ENCODE assay signal across 10 mouse cellular contexts in genomic region chr4:125534449-125534848, GRCm38 (mm10). TPM values are rescaled to one million over a fixed set of nuclear protein-coding genes. Genes with fewer than 3 reads are reported as not detected.
DNase-seq lines count a peak whose midpoint lies in the region; ATAC-seq and TF ChIP-seq lines count a peak whose summit lies in the region.
"Had no signal": no experiment of that assay in that cellular context is flagged by ENCODE, and none has a peak within 500 bp of the region (broad histone marks: within the 10 kb centered on the region; RNA-seq: fewer than 3 reads in every experiment).

No protein-coding gene starts in this region.

- TF ChIP-seq CTCF in brain, embryonic 14.5 days (IDR thresholded peaks at IDR 0.05; ENCODE audit: borderline replicate concordance, extremely low read depth, insufficient read depth, insufficient read length): no peak

- peaks cover 51% of the 10 kb centered on the region for H3K4me1 ChIP-seq in forebrain, embryonic 13.5 days
- peaks cover 21% of the 10 kb centered on the region for H3K4me1 ChIP-seq in midbrain, embryonic 11.5 days (ENCODE audit: control insufficient read depth, insufficient read depth, low read length)
- no peaks in the 10 kb centered on the region for H3K4me1 ChIP-seq in liver, embryonic 12.5 days

- H3K27me3 ChIP-seq in forebrain, embryonic 13.5 days: peaks cover 51% of the 10 kb centered on the region
- H3K27me3 ChIP-seq in midbrain, embryonic 11.5 days (ENCODE audit: control insufficient read depth, insufficient read depth, low read length): peaks cover 8% of the 10 kb centered on the region; the same call in 1 of the 2 replicates
- H3K27me3 ChIP-seq in liver, embryonic 12.5 days (replicated peaks): peaks cover 44% of the 10 kb centered on the region

- peak overlapping the region; percentile 34 for H3K4me2 ChIP-seq in forebrain, embryonic 13.5 days
- H3K4me2 ChIP-seq in midbrain, embryonic 11.5 days: no peak overlapping the region
- H3K4me2 ChIP-seq in liver, embryonic 12.5 days: no peak overlapping the region
- H3K4me2 ChIP-seq: limb, embryonic 13.5 days had no signal

- TF ChIP-seq POLR2A in brain, embryonic 14.5 days (IDR thresholded peaks at IDR 0.05; ENCODE audit: borderline replicate concordance, extremely low read depth, insufficient read depth, insufficient read length, poor library complexity, severe bottlenecking): no peak

- DNase-seq in ES-CJ7 (ENCODE audit: low read depth, low spot score): peak; percentile 98
- DNase-seq in brain, embryonic 14.5 days (ENCODE audit: low read depth): peak; percentile 72
- peak; percentile 89 for DNase-seq in midbrain, embryonic 11.5 days (ENCODE audit: low spot score, missing footprints)
- DNase-seq in heart, adult 8-10 months (ENCODE audit: low spot score): no peak
- DNase-seq in gastrocnemius, postnatal 4 days (ENCODE audit: low spot score in 2 of 2): no peak
- DNase-seq in layer of hippocampus, adult 18-20 months (ENCODE audit: low spot score in 2 of 2): no peak

- no peaks in the 10 kb centered on the region for H3K9me3 ChIP-seq in forebrain, embryonic 13.5 days (replicated peaks)
- H3K9me3 ChIP-seq in midbrain, embryonic 11.5 days (ENCODE audit: control insufficient read depth, low read length): no peaks in the 10 kb centered on the region
- no peaks in the 10 kb centered on the region for H3K9me3 ChIP-seq in liver, embryonic 12.5 days (replicated peaks)

- peak overlapping the region; percentile 84 for H3K27ac ChIP-seq in forebrain, embryonic 13.5 days
- H3K27ac ChIP-seq in midbrain, embryonic 11.5 days (ENCODE audit: low read depth, low read length): 0 out of 2 replicates have a peak overlapping the region, but pooled peaks have one; percentile 35
- H3K27ac ChIP-seq in liver, embryonic 12.5 days: no peak overlapping the region
- H3K27ac ChIP-seq: limb, embryonic 13.5 days had no signal

- no peaks in the 10 kb centered on the region for H3K36me3 ChIP-seq in forebrain, embryonic 13.5 days (ENCODE audit: poor library complexity, severe bottlenecking)
- no peaks in the 10 kb centered on the region for H3K36me3 ChIP-seq in midbrain, embryonic 11.5 days (ENCODE audit: control insufficient read depth, insufficient read depth, low read length)
- no peaks in the 10 kb centered on the region for H3K36me3 ChIP-seq in liver, embryonic 12.5 days
- H3K36me3 ChIP-seq: limb, embryonic 13.5 days had no signal

- H3K4me3 ChIP-seq in forebrain, embryonic 13.5 days: no peak overlapping the region
- H3K4me3 ChIP-seq in midbrain, embryonic 11.5 days (ENCODE audit: low read depth, low read length): no peak overlapping the region
- H3K4me3 ChIP-seq in liver, embryonic 12.5 days: no peak overlapping the region
- H3K4me3 ChIP-seq: limb, embryonic 13.5 days had no signal

- WGBS in forebrain, embryonic 13.5 days: 0% methylated on average over 8 of the region's 8 CpGs
- 7% methylated on average over 8 of the region's 8 CpGs for WGBS in midbrain, embryonic 11.5 days
- WGBS in liver, embryonic 12.5 days (ENCODE audit: insufficient replicate concordance): 6% methylated on average over 8 of the region's 8 CpGs

- peak overlapping the region; percentile 41; the same call in 1 of the 2 replicates for H3K9ac ChIP-seq in forebrain, embryonic 13.5 days
- no peak overlapping the region for H3K9ac ChIP-seq in midbrain, embryonic 11.5 days (ENCODE audit: low read length)
- no peak overlapping the region for H3K9ac ChIP-seq in liver, embryonic 12.5 days
- H3K9ac ChIP-seq: limb, embryonic 13.5 days had no signal

- ATAC-seq in forebrain, embryonic 13.5 days: peak; percentile 59; the same call in 1 of the 2 replicates
- ATAC-seq in midbrain, embryonic 11.5 days (ENCODE audit: low FRiP score): peak; percentile 79
- no peak for ATAC-seq in liver, embryonic 12.5 days

RNA-seq across cellular contexts. Expression of gene Grik3, which starts 43.9 kb away (rescaled TPM):
- polyA plus RNA-seq in brain, embryonic 14.5 days (2012; rRNA removed): 28.2 and 37.1 TPM in 2 replicates
- 4.7 and 4.9 TPM in 2 replicates for polyA plus RNA-seq in forebrain, embryonic 13.5 days (2015; fragmentation: Nextera tagmentation; extraction: Ambion mirVana)
- polyA plus RNA-seq in midbrain, embryonic 11.5 days (2014; fragmentation: Nextera tagmentation; extraction: Ambion mirVana): 0.60 and 0.62 TPM in 2 replicates
- polyA plus RNA-seq in liver, embryonic 12.5 days (2016; fragmentation: Nextera tagmentation; extraction: Ambion mirVana): 0.01 TPM in 1 of 2 replicates, not detected in the other
- total RNA-seq in heart, adult 8-10 months (2022): under 1 TPM; 0.20 to 0.47 (median 0.31) TPM
- total RNA-seq in gastrocnemius, postnatal 4 days (2021): under 1 TPM; 0.31 to 0.54 TPM
- 10 to 100 TPM; 23.4 to 29.3 TPM for total RNA-seq in layer of hippocampus, adult 18-20 months (2021)
- total RNA-seq: hematopoietic stem cell, adult 5-6 weeks had no signal

Comparison
In these comparisons a context has a peak if more than half of its experiments do, and no peak if none do; other contexts are left out.
1. DNase-seq: peak in ES-CJ7 (single experiment), brain, embryonic 14.5 days (single experiment) and midbrain, embryonic 11.5 days (single experiment); none in heart, adult 8-10 months (single experiment), gastrocnemius, postnatal 4 days (0 of 2) and layer of hippocampus, adult 18-20 months (0 of 2).